Mouse (Mus musculus) lung, adult 2 months (tissue): Measurements from ENCODE around the gene Idh2. TPM values are rescaled to one million over a fixed set of nuclear protein-coding genes. Genes with fewer than 3 reads are reported as not detected.
A peak's percentile ranks its signal among the peaks of the same experiment; 100 is the strongest.

ENCODE experiments used
- DNase-seq: peaks from one replicate; pipeline ENCODE4 v3.0.0; 2022
- H3K4me1 ChIP-seq: fragments of 200-500 bp; 2 replicates; pipeline ENCODE4 v1.6.1; 2011; ENCODE audit warnings: low read length; ENCODE audit not compliant: control insufficient read depth, insufficient read depth
- H3K4me3 ChIP-seq: fragments of 200-500 bp; replicated peaks from 2 replicates; pipeline ENCODE3; 2011; ENCODE audit warnings: low read depth, mild to moderate bottlenecking, control low read depth, low read length; ENCODE audit errors: extremely low read depth
- CTCF ChIP-seq: fragments of 200-500 bp; IDR thresholded peaks from 2 replicates; pipeline ENCODE4 v1.5.1; 2011; ENCODE audit warnings: mild to moderate bottlenecking, low read length, control low read depth; ENCODE audit not compliant: insufficient read depth
- POLR2A ChIP-seq: fragments of 200-500 bp; IDR thresholded peaks from 2 replicates; pipeline ENCODE4 v1.6.1; 2011; ENCODE audit warnings: low read depth, mild to moderate bottlenecking, control low read depth, low read length, borderline replicate concordance; ENCODE audit errors: extremely low read depth
- WGBS: fragments of 180-500 bp; shearing (Covaris S2); methylation state at CpG from one replicate; pipeline ENCODE4 v1.1.7; 2018; 5-methylcytosine and 5-hydroxymethylcytosine counted together
- polyA plus RNA-seq: library from polyadenylated mRNA; depleted of rRNA; stranded (reverse); fragments of >200 nt; gene quantifications from 2 replicates; pipeline ENCODE4 v1.2.3, GENCODE M21; 2012

The Idh2 gene
- polyA plus RNA-seq, 1 experiment: 162 TPM

DNA sequence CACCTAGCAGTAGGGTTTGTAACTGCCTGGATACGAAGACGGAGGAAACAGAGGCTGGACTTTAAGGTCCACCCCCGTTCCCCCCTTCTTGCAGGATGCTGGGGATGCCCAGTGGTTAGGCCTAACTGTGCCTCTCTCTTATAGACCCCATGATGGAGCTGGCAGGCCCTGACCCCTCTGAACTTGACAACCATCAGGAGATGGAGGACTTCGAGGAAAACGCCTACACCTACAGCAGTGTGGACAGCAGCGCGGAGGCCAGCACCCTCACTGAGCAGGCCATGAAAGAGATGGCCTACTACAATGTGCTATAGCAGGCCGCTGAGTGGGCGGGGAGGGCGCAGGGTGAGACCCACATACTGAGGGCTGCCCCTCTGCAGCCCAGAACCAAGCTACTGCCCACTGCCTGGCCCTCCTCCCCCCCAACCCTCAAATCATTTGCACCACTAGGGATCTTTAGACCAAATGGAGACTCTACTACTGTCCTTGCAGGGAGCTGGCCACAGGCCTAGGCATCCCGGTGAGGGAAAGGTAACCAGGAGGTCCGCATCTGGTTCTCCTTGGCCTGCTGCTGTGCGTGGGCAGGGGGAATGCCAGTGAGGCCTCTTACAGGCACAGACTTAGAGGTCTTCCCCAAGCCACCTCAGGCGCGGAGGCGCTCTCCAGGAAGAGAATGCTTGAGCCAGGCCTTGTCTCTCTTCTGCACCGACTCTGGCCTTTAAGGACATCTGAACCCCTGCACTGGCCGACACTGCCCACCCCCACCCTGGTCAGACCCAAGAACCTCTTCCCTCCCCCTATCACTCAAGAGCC, 24.8 kb downstream of the Idh2 start:
- Histone ChIP-seq H3K4me3 (no peak overlapping the region), H3K4me1 (peaks cover 19% of the 10 kb centered on the region)
- DNase-seq: no peak
- no peak for TF ChIP-seq CTCF
- no peak for TF ChIP-seq POLR2A
- 85% methylated on average over 18 of the region's 18 CpGs for WGBS

DNA sequence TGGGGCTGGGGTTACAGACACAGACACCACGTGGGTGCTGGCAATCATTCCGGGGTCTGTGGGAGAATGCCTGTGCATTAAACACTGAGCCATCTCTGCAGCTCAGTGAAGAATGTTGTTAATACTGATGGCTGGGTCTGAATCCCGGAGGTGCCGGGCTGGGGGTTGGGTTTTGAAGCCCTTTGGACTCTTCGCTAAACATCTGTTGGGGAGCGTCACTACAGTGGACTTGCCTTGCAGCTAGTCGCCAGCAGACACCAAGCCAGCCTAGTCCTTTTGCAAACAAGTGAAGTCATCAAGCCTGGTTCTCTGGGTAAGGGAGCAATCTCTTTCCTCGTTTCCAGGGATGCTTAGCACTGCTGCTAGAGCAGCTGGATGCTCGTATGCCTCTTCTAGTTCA, 27.0 kb downstream of the Idh2 start:
- 69% methylated on average over 9 of the region's 9 CpGs for WGBS
- Histone ChIP-seq H3K4me1 (peaks cover 19% of the 10 kb centered on the region), H3K4me3 (no peak overlapping the region)
- DNase-seq: no peak
- TF ChIP-seq CTCF (no peak), POLR2A (no peak)

DNA sequence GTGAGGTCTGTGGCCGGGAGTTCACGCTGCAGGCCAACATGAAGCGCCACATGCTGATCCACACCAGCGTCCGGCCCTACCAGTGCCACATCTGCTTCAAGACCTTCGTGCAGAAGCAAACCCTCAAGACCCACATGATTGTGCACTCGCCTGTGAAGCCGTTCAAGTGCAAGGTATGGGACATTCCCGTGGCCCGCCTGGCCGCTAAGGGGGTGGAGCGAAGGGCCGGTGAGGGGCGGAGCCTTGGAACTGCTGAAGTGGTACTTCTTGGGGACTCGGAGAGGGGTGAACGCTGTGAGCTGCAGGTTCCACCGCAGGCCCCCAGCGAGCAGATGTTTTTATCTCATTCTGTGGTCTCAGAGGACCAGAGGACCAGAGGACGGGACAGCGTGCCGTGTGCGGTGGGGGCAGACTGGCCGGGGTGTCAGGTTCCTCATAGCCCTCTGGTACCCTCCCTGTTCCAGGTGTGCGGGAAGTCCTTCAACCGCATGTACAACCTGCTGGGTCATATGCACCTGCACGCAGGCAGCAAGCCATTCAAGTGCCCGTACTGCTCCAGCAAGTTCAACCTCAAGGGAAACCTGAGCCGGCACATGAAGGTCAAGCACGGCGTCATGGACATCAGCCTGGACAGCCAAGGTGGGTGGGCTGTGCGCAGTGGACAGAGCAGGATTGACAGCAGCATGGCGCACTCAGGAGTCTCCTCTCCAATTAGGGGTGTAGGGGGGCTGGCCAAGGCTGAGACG, 29.0 kb downstream of the Idh2 start:
- Histone ChIP-seq H3K4me1 (0 out of 2 replicates have a peak, but pooled peaks cover 3% of the 10 kb centered on the region), H3K4me3 (no peak overlapping the region)
- DNase-seq: peak; percentile 68
- 0 out of 2 replicates have a peak, but pooled peaks have one; percentile 3 for TF ChIP-seq POLR2A
- no peak for TF ChIP-seq CTCF
- WGBS: 71% methylated on average over 33 of the region's 33 CpGs

DNA sequence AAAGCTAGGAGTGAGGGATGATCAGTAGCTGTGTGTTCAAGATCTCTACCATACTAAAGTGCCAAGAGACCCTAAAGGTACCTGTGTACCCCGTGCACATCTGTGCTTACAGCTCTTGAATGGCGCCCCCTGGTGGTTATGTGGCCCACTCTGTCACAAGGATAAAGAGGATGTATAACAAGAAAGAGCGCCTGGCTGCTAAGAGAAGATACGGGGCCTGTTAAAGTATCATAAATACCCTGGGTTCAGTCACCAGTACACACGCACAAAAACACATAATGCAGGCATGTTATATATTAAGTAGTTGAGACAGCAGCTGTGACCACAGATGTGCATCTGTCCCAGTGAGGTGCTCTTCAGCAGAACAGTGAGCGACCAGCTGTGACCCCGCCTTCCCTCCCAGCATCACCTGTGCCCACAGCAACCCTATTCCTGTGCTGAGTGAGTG, 30.7 kb downstream of the Idh2 start:
- Histone ChIP-seq H3K4me1 (no peaks in the 10 kb centered on the region), H3K4me3 (no peak overlapping the region)
- peak; percentile 58 for DNase-seq
- TF ChIP-seq CTCF: peak; percentile 72
- TF ChIP-seq POLR2A: no peak
- WGBS: 51% methylated on average over 7 of the region's 7 CpGs

DNA sequence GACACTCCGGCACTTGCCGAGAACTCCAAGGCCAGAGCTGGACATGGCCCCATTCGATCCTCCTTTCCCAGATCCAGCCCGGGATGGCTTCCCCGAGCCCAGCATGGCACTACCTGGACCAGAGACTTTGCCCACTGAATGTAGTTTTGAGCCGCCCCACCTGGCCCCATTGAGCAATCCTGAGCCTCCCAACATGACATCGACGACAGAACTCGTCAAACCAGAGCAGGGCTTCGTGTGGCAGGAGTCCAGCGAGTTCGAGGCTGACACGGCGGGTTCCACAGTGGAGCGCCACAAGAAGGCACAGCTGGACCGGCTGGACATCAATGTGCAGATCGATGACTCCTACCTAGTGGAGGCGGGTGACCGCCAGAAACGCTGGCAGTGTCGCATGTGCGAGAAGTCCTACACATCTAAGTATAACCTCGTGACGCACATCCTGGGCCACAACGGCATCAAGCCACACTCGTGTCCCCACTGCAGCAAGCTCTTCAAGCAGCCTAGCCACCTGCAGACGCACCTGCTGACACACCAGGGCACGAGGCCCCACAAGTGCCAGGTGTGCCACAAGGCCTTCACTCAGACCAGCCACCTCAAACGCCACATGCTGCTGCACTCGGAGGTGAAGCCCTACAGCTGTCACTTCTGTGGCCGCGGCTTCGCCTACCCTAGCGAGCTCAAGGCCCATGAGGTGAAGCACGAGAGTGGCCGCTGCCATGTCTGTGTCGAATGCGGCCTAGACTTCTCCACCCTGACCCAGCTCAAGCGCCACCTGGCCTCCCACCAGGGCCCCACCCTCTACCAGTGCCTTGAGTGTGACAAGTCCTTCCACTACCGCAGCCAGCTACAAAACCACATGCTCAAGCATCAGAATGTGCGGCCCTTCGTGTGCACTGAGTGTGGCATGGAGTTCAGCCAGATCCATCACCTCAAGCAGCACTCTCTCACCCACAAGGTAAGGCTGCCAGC, 33.3 kb downstream of the Idh2 start:
- 84% methylated on average over 42 of the region's 42 CpGs for WGBS
- peaks cover 16% of the 10 kb centered on the region for H3K4me1 ChIP-seq
- DNase-seq: no peak
- H3K4me3 ChIP-seq: no peak overlapping the region
- TF ChIP-seq CTCF (no peak), POLR2A (no peak)

DNA sequence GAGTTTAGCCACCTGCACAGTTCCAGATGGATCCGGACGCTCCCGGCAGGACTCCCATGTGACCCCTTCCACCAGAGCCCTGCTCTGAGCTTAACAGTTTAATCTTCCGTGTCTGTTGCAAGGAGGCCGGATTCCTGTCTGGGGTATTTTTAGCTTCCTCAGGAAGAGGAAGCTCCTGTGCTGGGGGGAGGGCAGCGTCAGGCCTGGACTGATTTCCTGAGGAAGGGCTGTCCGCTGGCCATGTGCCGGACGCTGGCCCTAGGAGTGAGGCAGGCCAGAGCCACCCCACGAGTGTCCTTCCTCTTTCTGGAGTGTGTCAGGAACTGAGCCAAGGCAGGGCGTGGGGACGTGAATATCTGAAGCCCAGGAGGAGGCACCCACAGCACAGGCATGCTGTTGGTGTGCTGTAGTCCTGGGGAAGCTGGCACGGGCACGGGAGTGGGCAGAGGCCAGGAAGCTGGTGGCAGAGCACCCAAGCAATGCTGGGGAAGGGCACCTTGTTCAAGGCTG, 36.3 kb downstream of the Idh2 start:
- no peak overlapping the region for H3K4me3 ChIP-seq
- DNase-seq: peak; percentile 86
- 4% methylated on average over 14 of the region's 14 CpGs for WGBS
- H3K4me1 ChIP-seq: peaks cover 24% of the 10 kb centered on the region
- no peak for TF ChIP-seq CTCF
- TF ChIP-seq POLR2A: peak; percentile 45; the same call in 1 of the 2 replicates

DNA sequence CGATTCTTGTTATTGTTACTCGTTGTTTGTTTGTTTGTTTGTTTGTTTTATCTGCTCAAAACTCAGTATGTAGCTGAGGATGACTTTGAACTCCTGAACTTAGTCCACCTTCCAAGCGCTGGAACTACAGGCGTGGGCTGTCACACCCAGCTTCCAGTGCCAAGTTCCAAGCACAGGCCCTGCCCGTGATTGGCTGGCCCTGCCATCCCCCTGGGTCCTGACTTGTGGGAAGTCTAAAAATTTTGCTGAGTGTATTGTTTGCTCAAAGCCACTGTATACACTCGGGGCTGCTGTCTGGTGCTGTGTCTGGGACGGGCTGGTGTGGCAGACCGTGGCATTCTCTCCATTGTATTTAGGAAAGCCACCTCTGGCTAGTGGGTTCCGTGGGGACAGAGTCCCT, 37.4 kb downstream of the Idh2 start:
- TF ChIP-seq CTCF (no peak), POLR2A (no peak)
- no peak overlapping the region for H3K4me3 ChIP-seq
- H3K4me1 ChIP-seq: peaks cover 27% of the 10 kb centered on the region
- 26% methylated on average over 9 of the region's 9 CpGs for WGBS
- no peak for DNase-seq

DNA sequence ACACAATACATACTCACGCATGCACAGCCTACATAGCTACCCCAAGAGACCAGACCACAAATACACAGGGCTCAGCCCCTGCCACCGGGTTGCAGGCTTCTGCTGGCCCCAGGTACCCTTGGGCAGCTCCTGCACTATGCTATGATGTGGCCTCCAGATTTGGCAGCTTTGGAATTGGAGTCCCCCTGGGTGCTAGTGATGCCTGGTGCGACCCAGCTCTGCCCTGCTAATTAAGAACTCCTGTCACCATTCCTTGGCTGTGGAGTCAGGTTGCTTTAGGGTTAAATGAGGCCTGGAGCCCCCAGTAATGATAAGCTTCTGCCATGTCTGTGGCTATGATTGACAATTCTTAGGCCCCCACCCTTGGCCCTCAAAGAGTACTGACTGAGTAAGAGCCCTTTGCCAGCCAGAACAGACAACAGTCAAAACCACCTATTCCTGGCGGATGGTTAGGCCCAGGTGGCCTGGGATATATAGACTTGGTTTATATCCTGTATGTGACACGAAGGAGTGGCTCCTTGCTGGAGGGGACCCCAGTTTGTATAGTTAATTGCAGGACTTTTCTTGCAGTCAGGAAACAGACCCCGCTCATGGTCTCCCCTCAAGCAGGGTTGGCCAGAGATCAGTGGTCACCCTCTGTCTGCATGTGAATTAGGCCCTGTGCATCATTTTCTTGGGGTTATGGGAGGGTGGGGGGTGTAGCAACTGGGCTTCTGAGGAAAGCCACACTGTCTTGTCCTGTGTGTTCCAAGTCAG, 38.1 kb downstream of the Idh2 start:
- H3K4me3 ChIP-seq: no peak overlapping the region
- WGBS: 78% methylated on average over 6 of the region's 6 CpGs
- no peak for TF ChIP-seq POLR2A
- TF ChIP-seq CTCF: no peak
- peaks cover 27% of the 10 kb centered on the region for H3K4me1 ChIP-seq
- no peak for DNase-seq
